Mouse (Mus musculus) activated CD4-positive, CD25-positive, alpha-beta regulatory T cell, adult 4 months (primary cell): ENCODE results near the gene Glmp. TPM values are rescaled to one million over a fixed set of nuclear protein-coding genes. Genes with fewer than 3 reads are reported as not detected.
"Not testable (repeated sequence)": the region's sequence is repeated elsewhere in the genome, so short reads cannot be mapped to it uniquely, and the experiment has no call there.

Source experiments
- ATAC-seq: one replicate; pipeline ENCODE4 v1.8.0; 2017
- polyA plus RNA-seq, 2 experiments: library from polyadenylated mRNA; unstranded; fragments of 100-300 nt; shearing (Covaris generic); gene quantifications; one replicate each; pipeline ENCODE4 v1.2.1; 2017

Glmp gene
- polyA plus RNA-seq, 2 experiments from 2014 or later, result 356 to 375 TPM

- ATAC-seq, result peak; percentile 94
Measured at GRCm38 (mm10) chr3:88336058-88337013, 11.5 kb downstream of the Glmp start, which contains the start of the genes Tmem79 and Smg5. TSS of gene Tmem79 (minus strand) at chr3:88336148. TSS of gene Smg5 (plus strand) at chr3:88336260.

- peak; percentile 22 for ATAC-seq
Measured at GRCm38 (mm10) chr3:88337367-88338020, 12.7 kb downstream of the Glmp start.

- ATAC-seq, result no peak
Measured at GRCm38 (mm10) chr3:88338316-88338715, 13.5 kb downstream of the Glmp start.

GRCm38 (mm10) chr3:88339006-88339405 lies 14.2 kb downstream of the Glmp start:
- no peak for ATAC-seq

GRCm38 (mm10) chr3:88350732-88351131 lies 25.9 kb downstream of the Glmp start:
- no peak for ATAC-seq

- ATAC-seq, result no peak
Measured at GRCm38 (mm10) chr3:88352907-88353306, 28.1 kb downstream of the Glmp start.

- ATAC-seq, result no peak
Measured at GRCm38 (mm10) chr3:88354396-88355165, 29.8 kb downstream of the Glmp start.

GRCm38 (mm10) chr3:88359584-88359983 lies 34.8 kb downstream of the Glmp start:
- no peak for ATAC-seq

GRCm38 (mm10) chr3:88359989-88360388 lies 35.2 kb downstream of the Glmp start:
- ATAC-seq, result no peak

- ATAC-seq, result no peak
Measured at GRCm38 (mm10) chr3:88361096-88361495, 36.3 kb downstream of the Glmp start.

- ATAC-seq, result no peak
Measured at GRCm38 (mm10) chr3:88361612-88362313, 36.9 kb downstream of the Glmp start.

GRCm38 (mm10) chr3:88363700-88364099 lies 38.9 kb downstream of the Glmp start:
- no peak for ATAC-seq

- no peak for ATAC-seq
Measured at GRCm38 (mm10) chr3:88364337-88364736, 39.5 kb downstream of the Glmp start, which contains the start of gene Paqr6. TSS of gene Paqr6 (plus strand) at chr3:88364584.

GRCm38 (mm10) chr3:88365705-88366361 lies 41.0 kb downstream of the Glmp start:
- no peak for ATAC-seq

GRCm38 (mm10) chr3:88366830-88367428 lies 42.1 kb downstream of the Glmp start:
- ATAC-seq, result peak; percentile 84

GRCm38 (mm10) chr3:88367517-88367916 lies 42.7 kb downstream of the Glmp start:
- ATAC-seq, result not testable (repeated sequence)

- ATAC-seq, result not testable (repeated sequence)
Measured at GRCm38 (mm10) chr3:88368511-88368910, 43.7 kb downstream of the Glmp start.

- not testable (repeated sequence) for ATAC-seq
Measured at GRCm38 (mm10) chr3:88372643-88373042, 47.8 kb downstream of the Glmp start, which contains the start of gene Bglap3. TSS of gene Bglap3 (minus strand) at chr3:88372743.

GRCm38 (mm10) chr3:88375750-88376626 lies 51.2 kb downstream of the Glmp start:
- ATAC-seq, result peak; percentile 84

- ATAC-seq, result not testable (repeated sequence)
Measured at GRCm38 (mm10) chr3:88376644-88377043, 51.8 kb downstream of the Glmp start.
